Mouse (Mus musculus) myocyte (in vitro differentiated cells): ENCODE measurements at regions not wholly inside any gene's neighbourhood (a gene's known extent, or its start where the extent isn't known, plus 50 kb on each side); places are given as distances from the start of the nearest gene placed in this dataset.

Experiments
- H3K27me3 ChIP-seq: one replicate; pipeline ENCODE4 v1.6.1; 2011; ENCODE audit not compliant: control insufficient read depth, insufficient read depth, insufficient read length
- H3K36me3 ChIP-seq: one replicate; pipeline ENCODE4 v1.6.1; 2011; ENCODE audit not compliant: control insufficient read depth, insufficient read depth
- H3K4me2 ChIP-seq: one replicate; pipeline ENCODE4 v1.6.1; 2011; ENCODE audit warnings: low read depth, control low read depth
- H3K4me3 ChIP-seq: one replicate; pipeline ENCODE4 v1.5.1; 2011; ENCODE audit warnings: mild to moderate bottlenecking, control low read depth, moderate library complexity
- H3K79me2 ChIP-seq: one replicate; pipeline ENCODE4 v1.6.1; 2011; ENCODE audit not compliant: control insufficient read depth, insufficient read depth
- H3ac ChIP-seq: one replicate; pipeline ENCODE4 v1.6.1; 2011; ENCODE audit not compliant: control insufficient read depth, insufficient read length
- CEBPB ChIP-seq: IDR thresholded peaks from 2 replicates; pipeline ENCODE4 v1.6.1; 2011; ENCODE audit warnings: mild to moderate bottlenecking, moderate library complexity; ENCODE audit not compliant: poor library complexity, insufficient read depth, severe bottlenecking
- E2F4 ChIP-seq: IDR thresholded peaks from one replicate; pipeline ENCODE4 v1.6.1; 2011; ENCODE audit warnings: mild to moderate bottlenecking, control low read depth, moderate library complexity; ENCODE audit not compliant: insufficient read depth
- MAX ChIP-seq: IDR thresholded peaks from one replicate; pipeline ENCODE4 v1.6.1; 2011; ENCODE audit warnings: low read depth, mild to moderate bottlenecking, control low read depth
- MYOD1 ChIP-seq, 3 experiments: IDR thresholded peaks; one replicate each; pipeline ENCODE4 v1.6.1; 2011; ENCODE audit warnings: control low read depth in 2 of 3, low read depth in 2 of 3, mild to moderate bottlenecking in 2 of 3, moderate library complexity in 1 of 3; ENCODE audit not compliant: insufficient read length in 2 of 3, control insufficient read depth in 1 of 3
- MYOG ChIP-seq, 3 experiments: IDR thresholded peaks; one replicate each; pipeline ENCODE4 v1.6.1; 2011; ENCODE audit warnings: control low read depth in 2 of 3, low read depth in 2 of 3, mild to moderate bottlenecking in 2 of 3; ENCODE audit not compliant: insufficient read length in 2 of 3, control insufficient read depth in 1 of 3, insufficient read depth in 1 of 3
- POLR2A ChIP-seq: IDR thresholded peaks from one replicate; pipeline ENCODE4 v1.6.1; 2011; ENCODE audit warnings: low read depth, mild to moderate bottlenecking, control low read depth, moderate library complexity; ENCODE audit not compliant: insufficient read length
- POLR2AphosphoS2 ChIP-seq: IDR thresholded peaks from one replicate; pipeline ENCODE4 v1.6.1; 2011; ENCODE audit warnings: low read depth, control low read depth; ENCODE audit not compliant: insufficient read length
- REST ChIP-seq: IDR thresholded peaks from one replicate; pipeline ENCODE4 v1.6.1; 2011; ENCODE audit warnings: mild to moderate bottlenecking, control low read depth, moderate library complexity; ENCODE audit not compliant: insufficient read depth, insufficient read length
- SRF ChIP-seq: IDR thresholded peaks from one replicate; pipeline ENCODE4 v1.6.1; 2011; ENCODE audit warnings: low read depth; ENCODE audit not compliant: control insufficient read depth, insufficient read length
- TCF12 ChIP-seq: IDR thresholded peaks from one replicate; pipeline ENCODE4 v1.6.1; 2011; ENCODE audit warnings: mild to moderate bottlenecking, control low read depth; ENCODE audit not compliant: poor library complexity, insufficient read depth, severe bottlenecking
- TCF3 ChIP-seq: IDR thresholded peaks from one replicate; pipeline ENCODE4 v1.6.1; 2011; ENCODE audit warnings: low read depth, control low read depth; ENCODE audit not compliant: insufficient read length
- USF1 ChIP-seq: IDR thresholded peaks from one replicate; pipeline ENCODE4 v1.6.1; 2011; ENCODE audit warnings: low read depth, mild to moderate bottlenecking, control low read depth, moderate library complexity

- H3K36me3 ChIP-seq, result no peaks in the 10 kb centered on the region
- no peak overlapping the region for H3ac ChIP-seq
- no peaks in the 10 kb centered on the region for H3K27me3 ChIP-seq
- TF ChIP-seq SRF (no peak), TCF3 (no peak), REST (no peak), USF1 (no peak), POLR2AphosphoS2 (no peak), CEBPB (no peak), E2F4 (no peak), TCF12 (no peak), MYOG (IDR thresholded peaks at IDR 0.05; ENCODE audit: control insufficient read depth in 1 of 3, insufficient read depth in 1 of 3, insufficient read length in 2 of 3, low read depth in 2 of 3) (no peak), MYOD1 (IDR thresholded peaks at IDR 0.05; ENCODE audit: control insufficient read depth in 1 of 3, insufficient read length in 2 of 3, low read depth in 2 of 3) (no peak), MAX (no peak)
- H3K4me2 ChIP-seq, result no peak overlapping the region
- H3K4me3 ChIP-seq, result no peak overlapping the region
- H3K79me2 ChIP-seq, result no peaks in the 10 kb centered on the region
Observed at GRCm38 (mm10) chr5:28873600-28874265, 322.1 kb upstream of the Rnf32 start.

GRCm38 (mm10) chr5:28859604-28860371 is 336.0 kb upstream of the Rnf32 start:
- Histone ChIP-seq H3ac (no peak overlapping the region), H3K36me3 (no peaks in the 10 kb centered on the region), H3K27me3 (no peaks in the 10 kb centered on the region), H3K4me3 (no peak overlapping the region), H3K4me2 (no peak overlapping the region), H3K79me2 (no peaks in the 10 kb centered on the region)
- TF ChIP-seq MYOG (IDR thresholded peaks at IDR 0.05; ENCODE audit: control insufficient read depth in 1 of 3, insufficient read depth in 1 of 3, insufficient read length in 2 of 3, low read depth in 2 of 3) (no peak), POLR2AphosphoS2 (no peak)

GRCm38 (mm10) chr5:28838141-28838925 is 357.5 kb upstream of the Rnf32 start:
- Histone ChIP-seq H3K4me2 (no peak overlapping the region), H3K79me2 (no peaks in the 10 kb centered on the region)
- TF ChIP-seq POLR2A (no peak), MAX (no peak), E2F4 (no peak), TCF3 (no peak), MYOD1 (IDR thresholded peaks at IDR 0.05; ENCODE audit: control insufficient read depth in 1 of 3, insufficient read length in 2 of 3, low read depth in 2 of 3) (no peak), TCF12 (no peak), USF1 (no peak), POLR2AphosphoS2 (no peak), SRF (no peak), REST (no peak), MYOG (IDR thresholded peaks at IDR 0.05; ENCODE audit: control insufficient read depth in 1 of 3, insufficient read depth in 1 of 3, insufficient read length in 2 of 3, low read depth in 2 of 3) (no peak), CEBPB (no peak)

GRCm38 (mm10) chr5:28819091-28819490 is 352.0 kb upstream of the Shh start:
- H3K79me2 ChIP-seq, result no peaks in the 10 kb centered on the region
- no peak overlapping the region for H3K4me3 ChIP-seq
- no peaks in the 10 kb centered on the region for H3K36me3 ChIP-seq
- TF ChIP-seq POLR2AphosphoS2, result no peak
- no peak for TF ChIP-seq MYOD1 (IDR thresholded peaks at IDR 0.05; ENCODE audit: control insufficient read depth in 1 of 3, insufficient read length in 2 of 3, low read depth in 2 of 3)
- TF ChIP-seq POLR2A, result no peak
- TF ChIP-seq USF1, result no peak
- no peak for TF ChIP-seq REST
- no peak for TF ChIP-seq CEBPB
- TF ChIP-seq TCF3, result no peak
- TF ChIP-seq E2F4, result no peak
- TF ChIP-seq TCF12, result no peak
- TF ChIP-seq MAX, result no peak
- no peak for TF ChIP-seq SRF
- H3K27me3 ChIP-seq, result no peaks in the 10 kb centered on the region
- no peak overlapping the region for H3K4me2 ChIP-seq
- no peak overlapping the region for H3ac ChIP-seq

More at GRCm38 (mm10) chr5:28838141-28838925, 357.5 kb upstream of the Rnf32 start:
- H3K4me3 ChIP-seq, result no peak overlapping the region
- no peak overlapping the region for H3ac ChIP-seq
- H3K27me3 ChIP-seq, result no peaks in the 10 kb centered on the region
- H3K36me3 ChIP-seq, result no peaks in the 10 kb centered on the region
